Mouse (Mus musculus) CH12.LX (cell line): ENCODE data around the gene Inpp1. TPM values are rescaled to one million over a fixed set of nuclear protein-coding genes. Genes with fewer than 3 reads are reported as not detected.
A peak's percentile ranks its signal among the peaks of the same experiment; 100 is the strongest.

Source experiments
- DNase-seq: peaks from one replicate; pipeline ENCODE4 v3.0.0-alpha.2; 2013; ENCODE audit errors: extremely low read depth
- H3K27ac ChIP-seq: 2 replicates; pipeline ENCODE4 v1.5.1; 2012; ENCODE audit warnings: low read depth, mild to moderate bottlenecking, control low read depth, moderate library complexity; ENCODE audit not compliant: insufficient read depth
- H3K27me3 ChIP-seq: replicated peaks from 2 replicates; pipeline ENCODE3; 2012; ENCODE audit warnings: inconsistent platforms
- H3K36me3 ChIP-seq, 2 experiments: replicated peaks in 1 of 2; 2 replicates each; pipeline versions ENCODE3 to v1.6.1; 2012; ENCODE audit warnings: inconsistent platforms in 1 of 2, low read length in 1 of 2, mild to moderate bottlenecking in 1 of 2, mixed read lengths in 1 of 2, moderate library complexity in 1 of 2; ENCODE audit not compliant: control insufficient read depth in 1 of 2, insufficient read depth in 1 of 2
- H3K4me1 ChIP-seq, 2 experiments: 2 replicates each; pipeline ENCODE4 v1.6.1; 2012; ENCODE audit warnings: inconsistent platforms in 1 of 2, moderate library complexity in 1 of 2; ENCODE audit not compliant: insufficient read depth in 2 of 2, control insufficient read depth in 1 of 2
- H3K4me2 ChIP-seq: 2 replicates; pipeline ENCODE4 v1.6.1; 2012; ENCODE audit warnings: low read depth, mild to moderate bottlenecking, control low read depth; ENCODE audit not compliant: poor library complexity, insufficient read depth, severe bottlenecking
- H3K4me3 ChIP-seq, 3 experiments: fragments of 150-350 bp in 1 of 3; sonication (generic) in 1 of 3; replicated peaks in 1 of 3; 2 replicates each; pipeline versions ENCODE3 to v1.5.1; 2011 to 2012; ENCODE audit warnings: low read depth in 2 of 3, low read length in 2 of 3, mild to moderate bottlenecking in 2 of 3, moderate library complexity in 2 of 3, control low read depth in 1 of 3, improper control_type of control experiment in 1 of 3, inconsistent platforms in 1 of 3, mixed read lengths in 1 of 3; ENCODE audit not compliant: poor library complexity in 1 of 3
- H3K79me2 ChIP-seq: replicated peaks from 2 replicates; pipeline ENCODE4 v1.6.1; 2012; ENCODE audit warnings: mild to moderate bottlenecking, moderate library complexity; ENCODE audit not compliant: control insufficient read depth, poor library complexity, insufficient read depth, severe bottlenecking; ENCODE audit errors: extremely low read depth
- H3K9ac ChIP-seq: 2 replicates; pipeline ENCODE4 v1.6.1; 2012; ENCODE audit warnings: low read depth, mild to moderate bottlenecking, control low read depth, moderate library complexity; ENCODE audit not compliant: insufficient read depth
- H3K9me3 ChIP-seq: replicated peaks from 2 replicates; pipeline ENCODE3; 2012; ENCODE audit warnings: low read length, inconsistent platforms, mixed read lengths
- CTCF ChIP-seq, 2 experiments: IDR thresholded peaks in 1 of 2; conservative IDR thresholded peaks in 1 of 2; 2 replicates each; pipeline ENCODE4 v1.5.1; 2011 to 2012; ENCODE audit warnings: low read depth in 2 of 2, low read length in 2 of 2, improper control_type of control experiment in 1 of 2, inconsistent platforms in 1 of 2, mild to moderate bottlenecking in 1 of 2, moderate library complexity in 1 of 2
- ETS1 ChIP-seq: conservative IDR thresholded peaks from 2 replicates; pipeline ENCODE4 v1.6.1; 2012; ENCODE audit warnings: low read depth, mild to moderate bottlenecking, inconsistent platforms, low read length, improper control_type of control experiment, moderate library complexity
- GABPA ChIP-seq: IDR thresholded peaks from 2 replicates; pipeline ENCODE4 v1.6.1; 2012; ENCODE audit warnings: low read depth, low read length, improper control_type of control experiment, inconsistent platforms; ENCODE audit not compliant: insufficient replicate concordance
- IRF4 ChIP-seq: IDR thresholded peaks from 2 replicates; pipeline ENCODE4 v1.6.1; 2014; ENCODE audit warnings: low read depth, mild to moderate bottlenecking, inconsistent platforms, low read length, improper control_type of control experiment
- JUND ChIP-seq: conservative IDR thresholded peaks from 2 replicates; pipeline ENCODE4 v1.6.1; 2011; ENCODE audit warnings: low read depth, low read length, improper control_type of control experiment
- MEF2A ChIP-seq: IDR thresholded peaks from 2 replicates; pipeline ENCODE4 v1.6.1; 2014; ENCODE audit warnings: low read depth, mild to moderate bottlenecking, inconsistent platforms, low read length, improper control_type of control experiment, borderline replicate concordance
- MYC ChIP-seq: IDR thresholded peaks from 2 replicates; pipeline ENCODE4 v1.6.1; 2011; ENCODE audit warnings: low read depth, mild to moderate bottlenecking, improper control_type of control experiment, low read length
- RAD21 ChIP-seq: IDR thresholded peaks from 2 replicates; pipeline ENCODE4 v1.6.1; 2011; ENCODE audit warnings: low read depth, mild to moderate bottlenecking, low read length, improper control_type of control experiment, moderate library complexity
- RCOR1 ChIP-seq: conservative IDR thresholded peaks from 2 replicates; pipeline ENCODE4 v1.6.1; 2012; ENCODE audit warnings: low read depth, mild to moderate bottlenecking, inconsistent platforms, low read length, improper control_type of control experiment
- SMC3 ChIP-seq: IDR thresholded peaks from 2 replicates; pipeline ENCODE4 v1.6.1; 2011; ENCODE audit warnings: low read depth, low read length, improper control_type of control experiment
- ZC3H11A ChIP-seq: IDR thresholded peaks from 2 replicates; pipeline ENCODE4 v1.6.1; 2012; ENCODE audit warnings: low read depth, mild to moderate bottlenecking, inconsistent platforms, low read length, improper control_type of control experiment
- ZMIZ1 ChIP-seq: IDR thresholded peaks from 2 replicates; pipeline ENCODE4 v1.6.1; 2012; ENCODE audit warnings: low read depth, mild to moderate bottlenecking, inconsistent platforms, low read length, improper control_type of control experiment
- ZNF384 ChIP-seq: IDR thresholded peaks from 2 replicates; pipeline ENCODE4 v1.6.1; 2012; ENCODE audit warnings: low read depth, low read length, improper control_type of control experiment, inconsistent platforms
- dilution Hi-C: fragments of 300-500 bp; cut with MboI; formaldehyde crosslinking; loops from 2 replicates; pipeline ENCODE4 v1.14.3; 2020; ENCODE audit warnings: low sequenced_read_pairs; ENCODE audit not compliant: extremely low pct_unique_long_range_greater_than_20kb, extremely low pct_ligation_motif_present
- in situ Hi-C: fragments of 300-500 bp; cut with MboI; formaldehyde crosslinking; loops from 3 replicates; pipeline ENCODE4 v1.14.3; 2019; ENCODE audit warnings: low sequenced_read_pairs, low pct_ligation_motif_present, low pct_unique_long_range_greater_than_20kb, mixed read lengths
- polyA plus RNA-seq: library from polyadenylated mRNA; unstranded; fragments of >175 nt; gene quantifications from 2 replicates; pipeline ENCODE4 v1.2.1, GENCODE M21; 2012; ENCODE audit warnings: low read depth; ENCODE audit not compliant: insufficient read length
- total RNA-seq, 2 experiments: library from RNA; depleted of rRNA; stranded (reverse); fragments of 300-350 nt in 1 of 2; fragments of >200 nt in 1 of 2; gene quantifications; 2 replicates each; pipeline ENCODE4 v1.2.3; 2012 to 2014

The Inpp1 gene
- total and polyA plus RNA-seq, 3 experiments, result 9.2 to 14.8 (median 10.0) TPM

- no peaks in the 10 kb centered on the region for H3K79me2 ChIP-seq
- H3K4me1 ChIP-seq, result peaks cover 0 to 5% of the 10 kb centered on the region in 2 experiments; a peak in 1 of 4 replicates
- TF ChIP-seq ZNF384 (peak; percentile 55; the same call in 1 of the 2 replicates), RAD21 (no peak)
- no peaks in the 10 kb centered on the region for H3K9me3 ChIP-seq
- H3K36me3 ChIP-seq, result no peaks in the 10 kb centered on the region
- no peak overlapping the region for H3K4me2 ChIP-seq
- in situ Hi-C loops, result no loop called here
- no peak overlapping the region for H3K4me3 ChIP-seq
- dilution Hi-C loops, result no loop called here
- no peak overlapping the region for H3K9ac ChIP-seq
- no peak for DNase-seq
- H3K27ac ChIP-seq, result no peak overlapping the region
- no peaks in the 10 kb centered on the region for H3K27me3 ChIP-seq
Observed at GRCm38 (mm10) chr1:52751634-52752033, 65.9 kb downstream of the Inpp1 start.

GRCm38 (mm10) chr1:52749978-52750377, 67.5 kb downstream of the Inpp1 start:
- dilution Hi-C loops, result no loop called here

GRCm38 (mm10) chr1:52748260-52748659, 69.2 kb downstream of the Inpp1 start:
- dilution Hi-C loops, result no loop called here
- no peaks in the 10 kb centered on the region for H3K79me2 ChIP-seq
- H3K9ac ChIP-seq, result no peak overlapping the region

More at GRCm38 (mm10) chr1:52749978-52750377, 67.5 kb downstream of the Inpp1 start:
- in situ Hi-C loops, result no loop called here
- H3K4me2 ChIP-seq, result no peak overlapping the region
- H3K27ac ChIP-seq, result no peak overlapping the region
- H3K36me3 ChIP-seq, result no peaks in the 10 kb centered on the region
- no peaks in the 10 kb centered on the region for H3K27me3 ChIP-seq
- no peaks in the 10 kb centered on the region for H3K79me2 ChIP-seq
- no peak overlapping the region for H3K9ac ChIP-seq
- no peak for DNase-seq
- peaks cover 0 to 5% of the 10 kb centered on the region in 2 experiments; a peak in 1 of 4 replicates for H3K4me1 ChIP-seq
- H3K4me3 ChIP-seq, result no peak overlapping the region
- no peak for TF ChIP-seq IRF4
- TF ChIP-seq CTCF (conservative IDR thresholded peaks at IDR 0.05 in 1 of 2, IDR thresholded peaks at IDR 0.05 in 1 of 2; ENCODE audit: low read depth in 2 of 2, low read length in 2 of 2), result no peak
- no peak for TF ChIP-seq ZMIZ1
- TF ChIP-seq RCOR1, result no peak
- TF ChIP-seq SMC3, result no peak
- H3K9me3 ChIP-seq, result no peaks in the 10 kb centered on the region

More at GRCm38 (mm10) chr1:52748260-52748659, 69.2 kb downstream of the Inpp1 start:
- Histone ChIP-seq H3K9me3 (no peaks in the 10 kb centered on the region), H3K27ac (no peak overlapping the region), H3K4me1 (peaks cover 0 to 5% of the 10 kb centered on the region in 2 experiments; a peak in 1 of 4 replicates), H3K27me3 (no peaks in the 10 kb centered on the region), H3K4me3 (no peak overlapping the region), H3K36me3 (no peaks in the 10 kb centered on the region), H3K4me2 (no peak overlapping the region)
- in situ Hi-C loops, result no loop called here
- TF ChIP-seq ETS1 (no peak), ZC3H11A (peak; percentile 22; the same call in 1 of the 2 replicates), SMC3 (peak; percentile 87), MYC (0 out of 2 replicates have a peak, but pooled peaks have one; percentile 30), MEF2A (no peak), GABPA (no peak), CTCF (conservative IDR thresholded peaks at IDR 0.05 in 1 of 2, IDR thresholded peaks at IDR 0.05 in 1 of 2; ENCODE audit: low read depth in 2 of 2, low read length in 2 of 2) (peak; percentile 44 to 84), RAD21 (peak; percentile 72), ZNF384 (no peak), JUND (0 out of 2 replicates have a peak, but pooled peaks have one; percentile 29)
- peak; percentile 68 for DNase-seq
